Mouse (Mus musculus): ENCODE results near the gene Fbxw11. TPM values are rescaled to one million over a fixed set of nuclear protein-coding genes. Genes with fewer than 3 reads are reported as not detected.

Fbxw11 gene
- total RNA-seq (2023), result 10 to 100 TPM; 61.9 to 70.7 TPM

DNA sequence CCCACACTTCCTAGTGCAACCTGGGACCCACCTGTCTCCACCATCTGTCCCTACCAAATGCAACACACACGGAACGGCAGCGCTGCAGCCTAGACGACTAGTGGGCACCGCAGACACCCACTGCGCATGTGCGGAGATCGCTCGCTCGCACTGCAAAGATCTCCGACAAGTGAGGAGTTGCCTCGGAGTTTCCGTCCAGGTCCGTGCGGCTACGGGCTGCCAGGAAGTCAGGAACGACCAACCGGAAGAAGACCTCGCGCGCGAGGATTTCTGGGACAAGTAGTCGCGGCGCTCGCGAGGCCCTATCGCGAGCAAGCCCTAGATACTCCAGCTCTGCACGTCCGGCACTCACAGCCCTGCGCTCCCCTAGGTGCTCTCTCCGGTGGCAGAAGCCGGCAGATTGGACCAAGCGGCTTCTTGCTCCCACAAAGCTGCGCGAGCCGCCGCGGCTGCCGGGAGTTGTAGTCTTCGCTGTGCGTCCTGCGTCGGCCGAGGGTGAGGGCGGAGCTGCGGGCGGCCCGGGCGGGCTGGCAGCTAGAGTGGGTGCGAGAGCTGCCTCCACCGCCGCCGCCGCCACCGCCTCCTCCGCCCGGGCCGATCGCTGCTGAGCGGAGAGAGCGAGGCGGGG lies at the start of gene Fbxw11:
TSS of gene Fbxw11 (plus strand) at position 476 of the 628 bp plus-strand sequence.

Other genes with a start within 250 kb of the Fbxw11 start
- 1 to 10 TPM in 1 of 2 experiments, under 1 TPM in 1; 0.82 to 2.2 TPM for gene Ubtd2, start 187.4 kb upstream of the Fbxw11 start, total RNA-seq (2023)
- gene Efcab9, start 110.6 kb upstream of the Fbxw11 start, total RNA-seq (2023), result 1 to 10 TPM in 1 of 2 experiments, not detected in 1; 1.0 TPM
- 100 to 1,000 TPM; 172 to 177 TPM for gene Stk10, start 109.4 kb upstream of the Fbxw11 start, total RNA-seq (2023)
- not detected for gene Smim23, start 181.9 kb downstream of the Fbxw11 start, total RNA-seq (2023)